Mouse (Mus musculus): ENCODE results near the gene Nox3.

Gene Nox3

DNA sequence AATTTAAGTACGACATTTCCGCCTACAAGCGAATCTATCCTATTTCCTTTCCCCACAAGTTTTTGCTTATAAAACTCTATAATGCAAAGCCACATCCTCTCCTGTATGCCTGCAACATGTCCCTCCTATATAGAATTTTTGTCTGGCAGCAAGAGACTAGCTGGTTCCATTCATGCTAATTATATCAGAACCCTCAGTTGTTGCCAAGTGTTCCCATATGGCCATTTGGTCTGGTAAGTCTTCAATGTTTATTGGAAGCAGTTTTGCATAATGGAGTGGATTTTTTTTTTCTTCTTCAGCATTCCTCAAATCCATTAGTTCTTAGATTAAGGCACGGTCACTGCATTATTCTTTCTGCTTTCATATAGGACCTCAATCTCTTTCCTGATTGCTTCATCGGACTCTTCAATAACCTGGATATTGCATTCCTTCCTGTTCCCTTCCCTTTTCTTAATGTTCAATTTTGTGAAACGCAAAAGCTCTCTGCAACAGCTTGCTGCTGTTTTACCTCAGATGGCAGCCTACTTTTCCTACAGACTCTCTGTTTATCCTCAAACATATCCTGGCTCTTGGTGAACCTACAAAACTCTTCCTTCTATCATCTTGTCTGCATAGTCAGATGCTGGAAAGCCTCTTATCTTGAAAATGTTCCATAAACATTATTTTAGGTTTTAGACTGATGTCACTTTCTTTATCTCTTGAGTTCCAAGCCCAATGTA is 92.9 kb downstream of the Nox3 start:
- no peak for DNase-seq

GRCm38 (mm10) chr17:3598393-3598792 is 97.7 kb downstream of the Nox3 start:
- no peak for DNase-seq

GRCm38 (mm10) chr17:3597866-3598265 is 98.2 kb downstream of the Nox3 start:
- no peak for DNase-seq

DNA sequence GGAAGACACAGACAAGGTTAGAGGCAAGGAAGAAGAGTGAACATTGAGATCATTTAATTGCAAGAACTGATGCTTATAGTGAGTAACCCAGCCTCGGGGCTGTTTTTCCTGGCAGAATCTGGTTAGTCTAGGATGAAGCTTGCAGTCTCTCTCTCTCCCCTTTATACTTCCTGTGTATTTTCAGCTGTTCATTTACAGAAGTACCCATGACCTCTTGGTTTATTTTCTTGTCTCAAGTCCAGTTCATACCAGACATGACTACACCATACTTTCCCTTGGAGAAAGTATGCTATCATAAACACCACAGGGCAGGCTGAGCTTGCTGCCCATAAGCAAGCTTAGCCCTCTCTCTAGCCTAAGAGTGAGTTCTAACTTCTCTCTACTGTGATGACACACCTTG is 98.9 kb downstream of the Nox3 start:
- peak in 1 of 2 experiments; percentile 8 for DNase-seq

All from kidney, postnatal 36 days (tissue).